Mouse (Mus musculus) embryonic facial prominence, embryonic 11.5 days (tissue): ENCODE data around the gene Itfg2. TPM values are rescaled to one million over a fixed set of nuclear protein-coding genes. Genes with fewer than 3 reads are reported as not detected.
A peak's percentile ranks its signal among the peaks of the same experiment; 100 is the strongest.

ENCODE experiments used
- ATAC-seq: fragments of 200-750 bp; cut with Nextera tagmentation; replicated peaks from 2 replicates; pipeline ENCODE4 v1.8.0; 2017; ENCODE audit warnings: low read depth; ENCODE audit not compliant: insufficient number of reproducible peaks, low FRiP score, low TSS enrichment
- DNase-seq: peaks from one replicate; pipeline ENCODE4 v3.0.0-alpha.2; 2015; ENCODE audit warnings: low spot score
- H3K27ac ChIP-seq: fragments of 300-500 bp; sonication (generic); replicated peaks from 2 replicates; pipeline ENCODE4 v1.5.1; 2014; ENCODE audit warnings: mild to moderate bottlenecking, low read depth, low read length, control low read depth
- H3K27me3 ChIP-seq: fragments of 300-500 bp; sonication (generic); 2 replicates; pipeline ENCODE4 v1.6.1; 2014; ENCODE audit warnings: mild to moderate bottlenecking, low read length, moderate library complexity, mixed read lengths; ENCODE audit not compliant: control insufficient read depth, insufficient read depth
- H3K36me3 ChIP-seq: fragments of 300-500 bp; sonication (generic); replicated peaks from 2 replicates; pipeline ENCODE4 v1.6.1; 2014; ENCODE audit warnings: low read depth, mild to moderate bottlenecking, low read length, moderate library complexity, mixed read lengths; ENCODE audit not compliant: control insufficient read depth, insufficient read depth
- H3K4me1 ChIP-seq: fragments of 300-500 bp; sonication (generic); 2 replicates; pipeline ENCODE4 v1.6.1; 2014; ENCODE audit warnings: low read length, mixed read lengths; ENCODE audit not compliant: control insufficient read depth, insufficient read depth
- H3K4me2 ChIP-seq: fragments of 300-500 bp; sonication (generic); 2 replicates; pipeline ENCODE4 v1.6.1; 2014; ENCODE audit warnings: low read depth, mild to moderate bottlenecking, control low read depth, low read length, moderate library complexity
- H3K4me3 ChIP-seq: fragments of 300-500 bp; sonication (generic); 2 replicates; pipeline ENCODE4 v1.5.1; 2014; ENCODE audit warnings: low read depth, low read length, control low read depth
- H3K9ac ChIP-seq: fragments of 300-500 bp; sonication (generic); replicated peaks from 2 replicates; pipeline ENCODE4 v1.6.1; 2014; ENCODE audit warnings: mild to moderate bottlenecking, control low read depth, low read length
- H3K9me3 ChIP-seq: fragments of 300-500 bp; sonication (generic); replicated peaks from 2 replicates; pipeline ENCODE4 v1.6.1; 2016; ENCODE audit warnings: mild to moderate bottlenecking, low read length, inconsistent platforms, mixed read lengths; ENCODE audit not compliant: control insufficient read depth
- WGBS: fragments of 180-500 bp; shearing (Covaris S2); extraction: QIAGEN DNeasy Blood & Tissue Kit; methylation state at CpG from one replicate; pipeline ENCODE4 v1.1.7; 2014; 5-methylcytosine and 5-hydroxymethylcytosine counted together
- polyA plus RNA-seq: library from polyadenylated mRNA; unstranded; fragments of >200 nt; fragmentation: Nextera tagmentation; extraction: Ambion mirVana; gene quantifications from 2 replicates; pipeline ENCODE4 v1.2.1, GENCODE M21; 2014

Itfg2 gene
- polyA plus RNA-seq, 1 experiment from 2014 or later: 26.9 TPM

GRCm38 (mm10) chr6:128416169-128416568, 8.6 kb downstream of the Itfg2 start:
- H3K27me3 ChIP-seq: no peaks in the 10 kb centered on the region
- no peak overlapping the region for H3K4me3 ChIP-seq
- no peak overlapping the region for H3K9ac ChIP-seq
- no peak for DNase-seq
- no peaks in the 10 kb centered on the region for H3K9me3 ChIP-seq
- H3K36me3 ChIP-seq: no peaks in the 10 kb centered on the region
- no peaks in the 10 kb centered on the region for H3K4me1 ChIP-seq
- 91% methylated on average over 5 of the region's 5 CpGs for WGBS
- H3K27ac ChIP-seq: no peak overlapping the region
- H3K4me2 ChIP-seq: no peak overlapping the region
- ATAC-seq: no peak

- Histone ChIP-seq H3K4me1 (no peaks in the 10 kb centered on the region), H3K36me3 (no peaks in the 10 kb centered on the region; the same call in 1 of the 2 replicates), H3K9ac (no peak overlapping the region), H3K4me2 (no peak overlapping the region), H3K4me3 (no peak overlapping the region), H3K27ac (no peak overlapping the region), H3K27me3 (no peaks in the 10 kb centered on the region), H3K9me3 (no peaks in the 10 kb centered on the region)
- WGBS: 19% methylated on average over 3 of the region's 3 CpGs
- ATAC-seq: peak; percentile 14
- peak; percentile 79 for DNase-seq
Measured at GRCm38 (mm10) chr6:128411115-128411514, 13.6 kb downstream of the Itfg2 start.

- no peak overlapping the region for H3K9ac ChIP-seq
- H3K4me3 ChIP-seq: no peak overlapping the region
- H3K9me3 ChIP-seq: no peaks in the 10 kb centered on the region
- H3K4me1 ChIP-seq: no peaks in the 10 kb centered on the region
- no peak for DNase-seq
- 91% methylated on average over 13 of the region's 13 CpGs for WGBS
- H3K36me3 ChIP-seq: no peaks in the 10 kb centered on the region; the same call in 1 of the 2 replicates
- no peaks in the 10 kb centered on the region for H3K27me3 ChIP-seq
- no peak overlapping the region for H3K27ac ChIP-seq
- no peak overlapping the region for H3K4me2 ChIP-seq
- ATAC-seq: no peak
Measured at GRCm38 (mm10) chr6:128410305-128410704, 14.4 kb downstream of the Itfg2 start.

GRCm38 (mm10) chr6:128408544-128409125, 16.1 kb downstream of the Itfg2 start:
- no peaks in the 10 kb centered on the region for H3K27me3 ChIP-seq
- no peaks in the 10 kb centered on the region for H3K4me1 ChIP-seq
- no peak overlapping the region for H3K9ac ChIP-seq
- 88% methylated on average over 7 of the region's 7 CpGs for WGBS
- DNase-seq (no peak), ATAC-seq (no peak)
- H3K4me2 ChIP-seq: no peak overlapping the region
- no peaks in the 10 kb centered on the region; the same call in 1 of the 2 replicates for H3K36me3 ChIP-seq
- no peak overlapping the region for H3K27ac ChIP-seq
- no peak overlapping the region for H3K4me3 ChIP-seq
- H3K9me3 ChIP-seq: no peaks in the 10 kb centered on the region

- ATAC-seq (no peak), DNase-seq (no peak)
- Histone ChIP-seq H3K9ac (no peak overlapping the region), H3K4me2 (no peak overlapping the region), H3K27ac (no peak overlapping the region), H3K36me3 (no peaks in the 10 kb centered on the region; the same call in 1 of the 2 replicates), H3K27me3 (no peaks in the 10 kb centered on the region), H3K4me1 (no peaks in the 10 kb centered on the region), H3K9me3 (no peaks in the 10 kb centered on the region), H3K4me3 (no peak overlapping the region)
- WGBS: 67% methylated on average over 5 of the region's 5 CpGs
Measured at GRCm38 (mm10) chr6:128404708-128405107, 20.0 kb downstream of the Itfg2 start.

- Histone ChIP-seq H3K4me3 (no peak overlapping the region), H3K4me1 (no peaks in the 10 kb centered on the region), H3K27ac (no peak overlapping the region), H3K4me2 (no peak overlapping the region), H3K9me3 (no peaks in the 10 kb centered on the region), H3K36me3 (no peaks in the 10 kb centered on the region), H3K27me3 (no peaks in the 10 kb centered on the region), H3K9ac (0 out of 2 replicates have a peak overlapping the region, but pooled peaks have one; percentile 5)
- WGBS: 48% methylated on average over 21 of the region's 21 CpGs
- ATAC-seq (peak; percentile 43; the same call in 1 of the 2 replicates), DNase-seq (peak; percentile 20)
Measured at GRCm38 (mm10) chr6:128399421-128400185, 25.1 kb downstream of the Itfg2 start.

- Histone ChIP-seq H3K27ac (no peak within 1 kb of the TSS), H3K27me3 (no peaks in the 10 kb centered on the region), H3K4me3 (no peak within 1 kb of the TSS), H3K4me1 (no peaks in the 10 kb centered on the region), H3K9ac (0 out of 2 replicates have a peak within 1 kb of the TSS, but pooled peaks have one; percentile 5), H3K9me3 (no peaks in the 10 kb centered on the region), H3K4me2 (no peak within 1 kb of the TSS), H3K36me3 (no peaks in the 10 kb centered on the region)
- no peak for DNase-seq
- no peak for ATAC-seq
- WGBS: 72% methylated on average over 3 of the region's 3 CpGs
Measured at GRCm38 (mm10) chr6:128398996-128399395, 25.7 kb downstream of the Itfg2 start, which contains the start of gene Nrip2. Gene Nrip2 (plus strand): TSS chr6:128399296.
